Mouse (Mus musculus) left cerebral cortex, adult 18-20 months (tissue): ENCODE data around the gene Atp6v1a. TPM values are rescaled to one million over a fixed set of nuclear protein-coding genes. Genes with fewer than 3 reads are reported as not detected.

Experiments used
- DNase-seq, 2 experiments: peaks; one replicate each; pipeline ENCODE4 v3.0.0; 2021 to 2022; ENCODE audit warnings: low spot score in 2 of 2, mixed read lengths in 1 of 2
- total RNA-seq, 2 experiments: library from RNA; stranded (reverse); gene quantifications; 2 replicates each; pipeline ENCODE4 v1.2.3; 2021

The Atp6v1a gene
- total RNA-seq, 2 experiments from 2014 or later: 509 to 523 TPM

GRCm38 (mm10) chr16:44063025-44063894 is 76.2 kb downstream of the Atp6v1a start, which contains the start of gene Gramd1c:
Gramd1c (minus strand) TSS chr16:44063345.
- peak; percentile 39 to 59 for DNase-seq

- DNase-seq: no peak
These were observed 78.2 kb downstream of the Atp6v1a start for GRCm38 (mm10) chr16:44061341-44061740.

GRCm38 (mm10) chr16:44060604-44061286 is 78.8 kb downstream of the Atp6v1a start:
- DNase-seq: no peak

- DNase-seq: peak; percentile 80 to 90
These were observed 80.8 kb downstream of the Atp6v1a start for GRCm38 (mm10) chr16:44058745-44059144.

- no peak for DNase-seq
These were observed 83.7 kb downstream of the Atp6v1a start for GRCm38 (mm10) chr16:44055766-44056165.

GRCm38 (mm10) chr16:44053265-44053664 is 86.2 kb downstream of the Atp6v1a start:
- DNase-seq: no peak

- no peak for DNase-seq
These were observed 87.1 kb downstream of the Atp6v1a start for GRCm38 (mm10) chr16:44052390-44052789.

- no peak for DNase-seq
These were observed 89.4 kb downstream of the Atp6v1a start for GRCm38 (mm10) chr16:44050139-44050538.

- no peak for DNase-seq
These were observed 100.4 kb downstream of the Atp6v1a start for GRCm38 (mm10) chr16:44039112-44039511.

Other genes starting within 250 kb of the Atp6v1a start
- gene Ccdc191, start 249.9 kb downstream of the Atp6v1a start, total RNA-seq: 1 to 10 TPM; 3.9 to 5.4 TPM
- gene Qtrt2, start 212.9 kb downstream of the Atp6v1a start, total RNA-seq: 10 to 100 TPM; 30.2 to 34.8 TPM
- 10 to 100 TPM; 25.4 to 26.6 TPM for gene Zdhhc23, start 159.9 kb downstream of the Atp6v1a start, total RNA-seq
- 1 to 10 TPM; 1.3 to 1.5 TPM for gene Gramd1c, start 76.4 kb downstream of the Atp6v1a start, total RNA-seq
- 10 to 100 TPM; 64.0 to 69.9 TPM for gene Naa50, start 125 bp upstream of the Atp6v1a start, total RNA-seq
- 10 to 100 TPM; 35.8 to 35.9 TPM for gene Usf3, start 33.5 kb upstream of the Atp6v1a start, total RNA-seq
- 10 to 100 TPM; 41.6 to 41.8 TPM for gene Sidt1, start 193.5 kb upstream of the Atp6v1a start, total RNA-seq
- gene Spice1, start 207.4 kb upstream of the Atp6v1a start, total RNA-seq: 10 to 100 TPM; 18.6 to 22.0 TPM